Mouse (Mus musculus): ENCODE results near the gene Fam53b.

GRCm38 (mm10) chr7:132681831-132682230, 131.9 kb downstream of the Fam53b start:
- no peak for TF ChIP-seq ELF1 (IDR thresholded peaks at IDR 0.05; ENCODE audit: low read depth, low read length)
- no peak for TF ChIP-seq ZC3H11A (IDR thresholded peaks at IDR 0.05; ENCODE audit: low read depth, low read length)
- no peak for TF ChIP-seq POLR2A (IDR thresholded peaks at IDR 0.05; ENCODE audit: low read depth, low read length)
- no peak for TF ChIP-seq MAZ (IDR thresholded peaks at IDR 0.05; ENCODE audit: low read depth, low read length)
- no peak for TF ChIP-seq EP300 (IDR thresholded peaks at IDR 0.05; ENCODE audit: low read length)
- no peak for TF ChIP-seq CTCF (conservative IDR thresholded peaks at IDR 0.05 in 1 of 2, IDR thresholded peaks at IDR 0.05 in 1 of 2; ENCODE audit: low read depth in 2 of 2, low read length in 2 of 2)
- TF ChIP-seq MEF2A (IDR thresholded peaks at IDR 0.05; ENCODE audit: borderline replicate concordance, low read depth, low read length) = no peak
- no peak for TF ChIP-seq MAX (IDR thresholded peaks at IDR 0.05; ENCODE audit: low read length)
- TF ChIP-seq TCF12 (IDR thresholded peaks at IDR 0.05; ENCODE audit: low read depth, low read length) = no peak

All from CH12.LX (cell line).